Comparison of ENCODE assay signal across 7 mouse cellular contexts in the genomic region with DNA sequence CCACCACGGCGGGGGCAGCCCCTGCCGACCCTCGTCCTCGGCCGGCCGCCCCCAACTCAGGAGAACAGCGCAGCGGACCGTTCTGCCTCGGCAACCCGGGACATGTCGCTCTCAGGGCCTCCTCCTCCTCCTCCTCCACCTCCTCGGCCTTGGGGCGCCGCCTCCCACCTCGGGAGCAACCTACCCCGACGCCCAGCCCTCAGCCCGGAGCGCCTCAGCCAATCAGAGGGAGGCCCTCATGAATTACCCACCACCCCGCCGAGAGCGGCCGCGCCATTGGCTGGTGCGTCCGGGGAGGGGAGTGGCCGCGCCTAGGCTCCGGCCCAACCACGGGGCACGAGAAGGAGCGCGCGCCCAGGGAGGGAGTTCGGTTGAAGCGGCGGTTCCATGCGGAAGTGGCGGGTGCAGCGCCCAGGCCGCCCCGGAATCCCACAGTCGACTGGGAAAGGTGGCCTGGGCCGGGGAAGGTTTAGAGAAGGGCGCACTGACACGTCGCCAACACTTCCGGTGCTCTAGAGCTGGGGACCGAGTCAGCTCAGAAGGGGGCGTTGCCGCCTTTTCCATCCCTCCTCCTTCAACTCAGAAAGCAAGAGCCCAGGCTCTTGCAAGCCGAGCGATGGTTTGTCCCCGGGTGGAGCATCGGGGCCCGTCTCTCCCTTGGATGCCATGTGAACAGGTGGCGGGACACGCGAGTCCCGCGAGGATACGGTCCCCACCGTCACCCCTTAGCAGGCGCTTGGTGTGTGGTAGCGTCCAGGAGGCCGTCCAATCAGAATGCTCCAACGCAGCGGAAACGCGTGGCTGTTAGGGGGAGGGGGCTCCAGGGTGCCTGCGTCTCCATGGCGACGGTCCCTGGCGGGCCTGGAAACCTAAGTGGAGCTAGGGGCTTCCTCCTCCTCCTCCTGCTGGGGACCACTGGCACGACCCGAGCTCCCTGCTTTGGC. TPM values are rescaled to one million over a fixed set of nuclear protein-coding genes. Genes with fewer than 3 reads are reported as not detected.
DNase-seq lines count a peak whose midpoint lies in the region; ATAC-seq lines count a peak whose summit lies in the region.

A gene (minus strand): TSS at position 140 of the 944 bp plus-strand sequence.

- under 1% methylated on average over 72 of the region's 78 CpGs for WGBS in intestine, embryonic 15.5 days
- under 1% methylated on average over 76 of the region's 78 CpGs for WGBS in midbrain, embryonic 10.5 days

- peak; percentile 97 for ATAC-seq in intestine, embryonic 15.5 days

- H3K9me3 ChIP-seq in intestine, embryonic 15.5 days = no peaks in the 10 kb centered on the region
- H3K9me3 ChIP-seq in midbrain, embryonic 10.5 days (replicated peaks) = no peaks in the 10 kb centered on the region

- DNase-seq in adrenal gland, adult 18-20 months (ENCODE audit: low spot score in 2 of 2) = peak; percentile 95 to 97
- peak; percentile 99 for DNase-seq in embryo, embryonic 11 days
- DNase-seq in gastrocnemius, postnatal 36 days = peak; percentile 97 to 98
- peak; percentile 99 for DNase-seq in left cerebral cortex, postnatal 25 days (ENCODE audit: low spot score in 2 of 2)
- peak; percentile 99 for DNase-seq in midbrain, embryonic 10.5 days (ENCODE audit: low spot score)
- DNase-seq in right cerebral cortex, postnatal 4 days = peak; percentile 97

- peak within 1 kb of the TSS; percentile 94 for H3K4me3 ChIP-seq in intestine, embryonic 15.5 days (replicated peaks)
- peak within 1 kb of the TSS; percentile 93 for H3K4me3 ChIP-seq in midbrain, embryonic 10.5 days

- H3K4me2 ChIP-seq in intestine, embryonic 15.5 days (replicated peaks) = peak within 1 kb of the TSS; percentile 76

- H3K27ac ChIP-seq in intestine, embryonic 15.5 days = peak within 1 kb of the TSS; percentile 98
- peak within 1 kb of the TSS; percentile 98 for H3K27ac ChIP-seq in midbrain, embryonic 10.5 days (replicated peaks)

- H3K27me3 ChIP-seq in intestine, embryonic 15.5 days (replicated peaks) = no peaks in the 10 kb centered on the region
- H3K27me3 ChIP-seq in midbrain, embryonic 10.5 days (ENCODE audit: low read depth, poor library complexity, severe bottlenecking) = no peaks in the 10 kb centered on the region

- H3K4me1 ChIP-seq in intestine, embryonic 15.5 days (replicated peaks) = peaks cover 42% of the 10 kb centered on the region
- peaks cover 63% of the 10 kb centered on the region for H3K4me1 ChIP-seq in midbrain, embryonic 10.5 days

- H3K36me3 ChIP-seq in intestine, embryonic 15.5 days = no peaks in the 10 kb centered on the region
- H3K36me3 ChIP-seq in midbrain, embryonic 10.5 days = peaks cover 14% of the 10 kb centered on the region

- intact Hi-C loops in gastrocnemius, postnatal 36 days (cut with DNase I) = no loop called here
- intact Hi-C loops in left cerebral cortex, postnatal 25 days (cut with DNase I) = loop anchor here (2.0 to 5.0 kb wide), 3 partner anchors 34 to 181 kb away; no protein-coding TSS in a partner anchor

- H3K9ac ChIP-seq in intestine, embryonic 15.5 days = peak within 1 kb of the TSS; percentile 99

RNA-seq across cellular contexts. Expression of the gene that starts here (rescaled TPM):
- total RNA-seq in adrenal gland, adult 18-20 months (2021) = 100 to 1,000 TPM; 173 to 221 TPM
- total RNA-seq in gastrocnemius, postnatal 36 days (2021) = 100 to 1,000 TPM; 163 to 241 TPM
- 89.9 and 113 TPM in 2 replicates for polyA plus RNA-seq in intestine, embryonic 15.5 days (2015; fragmentation: Nextera tagmentation; extraction: Ambion mirVana)
- total RNA-seq in left cerebral cortex, postnatal 25 days (2021) = 10 to 100 TPM; 86.2 to 87.5 TPM
- polyA plus RNA-seq in midbrain, embryonic 10.5 days (2016; fragmentation: Nextera tagmentation; extraction: Ambion mirVana) = 56.5 and 69.5 TPM in 2 replicates

Comparison
In these comparisons a context has a peak if more than half of its experiments do, and no peak if none do; other contexts are left out.
1. Peak in every context shown above with its lines: DNase-seq, ATAC-seq, H3K4me3 ChIP-seq and H3K27ac ChIP-seq.